Mouse (Mus musculus): Measurements from ENCODE around the gene Arl1. TPM values are rescaled to one million over a fixed set of nuclear protein-coding genes. Genes with fewer than 3 reads are reported as not detected.

Gene Arl1
- 32.2 TPM for total RNA-seq (2023)

GRCm38 (mm10) chr10:88730571-88731495 is at the start of gene Arl1:
Gene Arl1, plus strand, starts transcription at chr10:88730858.

GRCm38 (mm10) chr10:88684925-88685324 is 45.7 kb upstream of the Arl1 start, which contains the start of gene Spic:
Gene Spic, minus strand, starts transcription at chr10:88685015.

Other genes with a start within 250 kb of the Arl1 start
- gene Chpt1, start 226.8 kb upstream of the Arl1 start, total RNA-seq (2023), result 4.5 TPM
- gene Mybpc1, start 125.7 kb upstream of the Arl1 start, total RNA-seq (2023), result 0.58 TPM
- gene Spic, start 45.8 kb upstream of the Arl1 start, total RNA-seq (2023), result 4.2 TPM
- 52.7 TPM for gene Utp20, start 95.9 kb downstream of the Arl1 start, total RNA-seq (2023)
- not detected for gene Slc5a8, start 155.1 kb downstream of the Arl1 start, total RNA-seq (2023)